Mouse (Mus musculus): ENCODE results near the gene Gm20388.

- TF ChIP-seq POLR2AphosphoS5 (IDR thresholded peaks at IDR 0.05; ENCODE audit: insufficient replicate concordance, low read depth, low read length) (no peak), GATA1 (IDR thresholded peaks at IDR 0.05; ENCODE audit: borderline replicate concordance, low read length) (no peak), TAL1 (conservative IDR thresholded peaks at IDR 0.05; ENCODE audit: low read depth, low read length) (no peak), CTCF (IDR thresholded peaks at IDR 0.05; ENCODE audit: low read depth, low read length) (no peak)
Measured at GRCm38 (mm10) chr8:123271147-123271546, 3360.5 kb downstream of the Gm20388 start.

Measured in G1E (cell line).